Mouse (Mus musculus): ENCODE results near the gene Slx1b.

GRCm38 (mm10) chr7:126644914-126645313 lies 50.7 kb downstream of the Slx1b start:
- TF ChIP-seq POLR2A (IDR thresholded peaks at IDR 0.05; ENCODE audit: low read depth, low read length), result no peak
- no peak for TF ChIP-seq CTCF (IDR thresholded peaks at IDR 0.05; ENCODE audit: extremely low read depth, insufficient read depth, insufficient read length, insufficient replicate concordance)
